Mouse (Mus musculus) MEL (cell line): ENCODE measurements at regions not wholly inside any gene's neighbourhood (a gene's known extent, or its start where the extent isn't known, plus 50 kb on each side); places are given as distances from the start of the nearest gene placed in this dataset.

Experiments
- CTCF ChIP-seq, 3 experiments: IDR thresholded peaks in 2 of 3; conservative IDR thresholded peaks in 1 of 3; 2 replicates each; pipeline ENCODE4 v1.5.1; 2011 to 2012; ENCODE audit warnings: low read length in 3 of 3, low read depth in 2 of 3, mild to moderate bottlenecking in 2 of 3, improper control_type of control experiment in 1 of 3, inconsistent platforms in 1 of 3, mixed read lengths in 1 of 3, moderate library complexity in 1 of 3; ENCODE audit not compliant: control insufficient read depth in 1 of 3, insufficient read depth in 1 of 3, poor library complexity in 1 of 3, severe bottlenecking in 1 of 3
- EP300 ChIP-seq, 2 experiments: IDR thresholded peaks; 2 replicates each; pipeline ENCODE4 v1.6.1; 2011; ENCODE audit warnings: improper control_type of control experiment in 2 of 2, low read length in 2 of 2, low read depth in 1 of 2, mild to moderate bottlenecking in 1 of 2
- ETS1 ChIP-seq: IDR thresholded peaks from 2 replicates; pipeline ENCODE4 v1.6.1; 2012; ENCODE audit warnings: low read depth, mild to moderate bottlenecking, inconsistent platforms, low read length, improper control_type of control experiment, moderate library complexity
- GATA1 ChIP-seq: IDR thresholded peaks from 2 replicates; pipeline ENCODE4 v1.6.1; 2011; ENCODE audit warnings: low read depth, low read length, improper control_type of control experiment
- HCFC1 ChIP-seq: IDR thresholded peaks from 2 replicates; pipeline ENCODE4 v1.6.1; 2012; ENCODE audit warnings: low read depth, mild to moderate bottlenecking, inconsistent platforms, low read length, improper control_type of control experiment, moderate library complexity
- MAFK ChIP-seq: IDR thresholded peaks from 2 replicates; pipeline ENCODE4 v1.6.1; 2011; ENCODE audit warnings: low read depth, mild to moderate bottlenecking, low read length, improper control_type of control experiment, borderline replicate concordance
- MAZ ChIP-seq: IDR thresholded peaks from 2 replicates; pipeline ENCODE4 v1.6.1; 2012; ENCODE audit warnings: low read depth, mild to moderate bottlenecking, inconsistent platforms, low read length, improper control_type of control experiment
- POLR2A ChIP-seq, 2 experiments: IDR thresholded peaks; 2 replicates each; pipeline ENCODE4 v1.6.1; 2011 to 2012; ENCODE audit warnings: low read length in 2 of 2, mild to moderate bottlenecking in 2 of 2, control low read depth in 1 of 2, improper control_type of control experiment in 1 of 2, low read depth in 1 of 2, moderate library complexity in 1 of 2; ENCODE audit not compliant: control insufficient read depth in 1 of 2, insufficient read depth in 1 of 2, poor library complexity in 1 of 2
- POLR2AphosphoS2 ChIP-seq: IDR thresholded peaks from 2 replicates; pipeline ENCODE4 v1.6.1; 2011; ENCODE audit warnings: low read length, improper control_type of control experiment
- RCOR1 ChIP-seq: IDR thresholded peaks from 2 replicates; pipeline ENCODE4 v1.6.1; 2012; ENCODE audit warnings: low read depth, mild to moderate bottlenecking, inconsistent platforms, low read length, improper control_type of control experiment
- TBP ChIP-seq: IDR thresholded peaks from 2 replicates; pipeline ENCODE4 v1.8.0; 2011; ENCODE audit warnings: low read depth, low read length, improper control_type of control experiment
- TCF12 ChIP-seq: IDR thresholded peaks from 2 replicates; pipeline ENCODE4 v1.6.1; 2014; ENCODE audit warnings: low read depth, mild to moderate bottlenecking, inconsistent platforms, low read length, improper control_type of control experiment, moderate library complexity
- USF1 ChIP-seq: IDR thresholded peaks from 2 replicates; pipeline ENCODE4 v1.6.1; 2014; ENCODE audit warnings: low read depth, mild to moderate bottlenecking, inconsistent platforms, low read length, improper control_type of control experiment, moderate library complexity
- ZKSCAN1 ChIP-seq: IDR thresholded peaks from 2 replicates; pipeline ENCODE4 v1.6.1; 2012; ENCODE audit warnings: low read depth, mild to moderate bottlenecking, inconsistent platforms, low read length, improper control_type of control experiment, moderate library complexity

GRCm38 (mm10) chr13:44441061-44441460 is 288.2 kb upstream of the Jarid2 start:
- TF ChIP-seq HCFC1 (no peak), MAZ (no peak), RCOR1 (no peak), GATA1 (no peak), CTCF (IDR thresholded peaks at IDR 0.05 in 2 of 3, conservative IDR thresholded peaks at IDR 0.05 in 1 of 3; ENCODE audit: control insufficient read depth in 1 of 3, insufficient read depth in 1 of 3, low read depth in 2 of 3, low read length in 3 of 3, poor library complexity in 1 of 3, severe bottlenecking in 1 of 3) (no peak), EP300 (IDR thresholded peaks at IDR 0.05; ENCODE audit: low read depth in 1 of 2, low read length in 2 of 2) (no peak), USF1 (no peak), TCF12 (no peak), POLR2A (IDR thresholded peaks at IDR 0.05; ENCODE audit: control insufficient read depth in 1 of 2, insufficient read depth in 1 of 2, low read depth in 1 of 2, low read length in 2 of 2, poor library complexity in 1 of 2) (no peak), TBP (no peak), POLR2AphosphoS2 (no peak), MAFK (no peak), ETS1 (no peak), ZKSCAN1 (no peak)
